Mouse (Mus musculus) thymus, adult 2 months (tissue): ENCODE data around the gene Fam189a1. TPM values are rescaled to one million over a fixed set of nuclear protein-coding genes. Genes with fewer than 3 reads are reported as not detected.

Source experiments
- DNase-seq: peaks from one replicate; pipeline ENCODE4 v3.0.0; 2021
- H3K27ac ChIP-seq: fragments of 200-500 bp; 2 replicates; pipeline ENCODE4 v1.5.1; 2012; ENCODE audit warnings: low read length, control low read depth; ENCODE audit not compliant: control insufficient read depth, insufficient read depth
- H3K27me3 ChIP-seq: fragments of 200-500 bp; 2 replicates; pipeline ENCODE4 v1.6.1; 2012; ENCODE audit warnings: mild to moderate bottlenecking, low read length, moderate library complexity, mixed read lengths; ENCODE audit not compliant: control insufficient read depth, insufficient read depth
- H3K36me3 ChIP-seq: fragments of 200-500 bp; 2 replicates; pipeline ENCODE4 v1.6.1; 2012; ENCODE audit warnings: mild to moderate bottlenecking, low read length, moderate library complexity; ENCODE audit not compliant: control insufficient read depth, insufficient read depth
- H3K4me1 ChIP-seq: fragments of 200-500 bp; replicated peaks from 2 replicates; pipeline ENCODE4 v1.6.1; 2012; ENCODE audit warnings: low read length; ENCODE audit not compliant: control insufficient read depth, insufficient read depth
- H3K4me3 ChIP-seq: fragments of 200-500 bp; 2 replicates; pipeline ENCODE4 v1.5.1; 2012; ENCODE audit warnings: mild to moderate bottlenecking, low read length, control low read depth, moderate library complexity; ENCODE audit not compliant: control insufficient read depth, insufficient read depth
- CTCF ChIP-seq: fragments of 200-500 bp; IDR thresholded peaks from 2 replicates; pipeline ENCODE4 v1.5.1; 2012; ENCODE audit warnings: mild to moderate bottlenecking, control low read depth, low read length, moderate library complexity, borderline replicate concordance; ENCODE audit not compliant: control insufficient read depth, poor library complexity, insufficient read depth; ENCODE audit errors: extremely low read depth
- POLR2A ChIP-seq: fragments of 200-500 bp; IDR thresholded peaks from 2 replicates; pipeline ENCODE4 v1.6.1; 2012; ENCODE audit warnings: mild to moderate bottlenecking, low read length, control low read depth, moderate library complexity; ENCODE audit not compliant: control insufficient read depth, poor library complexity, insufficient read depth; ENCODE audit errors: extremely low read depth
- WGBS: fragments of 180-500 bp; shearing (Covaris S2); methylation state at CpG from one replicate; pipeline ENCODE4 v1.1.7; 2018; 5-methylcytosine and 5-hydroxymethylcytosine counted together
- polyA plus RNA-seq: library from polyadenylated mRNA; depleted of rRNA; stranded (reverse); fragments of >200 nt; gene quantifications from 2 replicates; pipeline ENCODE4 v1.2.3, GENCODE M21; 2012; rRNA removed

Fam189a1 gene
- 1.6 and 1.9 TPM in 2 replicates for polyA plus RNA-seq

DNA sequence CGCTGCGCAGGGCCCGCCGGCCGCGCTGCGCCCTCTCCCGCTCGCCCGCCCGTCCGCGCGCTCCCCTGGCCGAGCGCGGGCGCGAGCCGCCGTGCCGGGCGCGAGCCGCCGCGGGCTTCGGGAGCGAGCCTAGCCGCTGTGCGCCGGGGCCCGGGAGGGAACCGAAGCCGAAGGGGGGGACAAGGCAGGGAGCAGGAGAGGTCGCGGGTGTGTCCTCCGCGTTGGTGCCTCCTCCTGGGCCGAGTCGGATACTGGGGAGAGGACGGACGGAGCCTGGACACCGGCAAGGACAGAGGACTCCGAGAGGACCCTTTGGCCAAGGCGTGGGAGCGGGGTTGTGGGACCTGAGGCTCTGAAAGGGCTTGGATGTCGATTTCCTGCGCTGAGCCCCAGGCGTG lies at the start of gene Fam189a1:
Fam189a1 (minus strand) TSS at position 57 of the 398 bp plus-strand sequence.
- H3K36me3 ChIP-seq: no peaks in the 10 kb centered on the region
- H3K27me3 ChIP-seq: peaks cover 5% of the 10 kb centered on the region; the same call in 1 of the 2 replicates
- H3K4me1 ChIP-seq: no peaks in the 10 kb centered on the region
- no peak within 1 kb of the TSS for H3K27ac ChIP-seq
- DNase-seq: no peak
- TF ChIP-seq POLR2A: no peak
- TF ChIP-seq CTCF: no peak
- no peak within 1 kb of the TSS for H3K4me3 ChIP-seq
- 13% methylated on average over 50 of the region's 50 CpGs for WGBS

DNA sequence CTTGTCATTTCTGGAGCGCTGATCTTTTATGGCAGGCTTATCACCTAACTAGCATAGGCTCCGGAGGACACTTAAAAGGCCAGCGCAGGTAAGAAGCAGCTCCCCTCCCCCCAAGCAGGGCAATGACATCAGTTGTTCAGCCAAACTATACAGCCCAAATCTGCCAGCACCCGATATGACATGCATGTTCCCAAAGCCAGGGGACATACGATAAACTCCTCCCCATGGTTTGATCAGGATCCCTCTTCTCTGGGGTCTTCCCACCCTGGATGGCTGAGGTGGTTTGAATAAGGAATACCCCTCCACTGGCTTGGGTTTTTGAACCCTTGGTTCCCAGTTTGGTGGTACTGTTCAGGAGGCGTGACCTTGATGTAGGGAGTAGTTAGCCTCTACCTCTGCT lies 49.7 kb upstream of the Fam189a1 start:
- Histone ChIP-seq H3K27me3 (no peaks in the 10 kb centered on the region), H3K27ac (no peak overlapping the region), H3K4me3 (no peak overlapping the region), H3K4me1 (no peaks in the 10 kb centered on the region), H3K36me3 (no peaks in the 10 kb centered on the region)
- WGBS: 95% methylated on average over 6 of the region's 6 CpGs
- DNase-seq: no peak
- no peak for TF ChIP-seq POLR2A

DNA sequence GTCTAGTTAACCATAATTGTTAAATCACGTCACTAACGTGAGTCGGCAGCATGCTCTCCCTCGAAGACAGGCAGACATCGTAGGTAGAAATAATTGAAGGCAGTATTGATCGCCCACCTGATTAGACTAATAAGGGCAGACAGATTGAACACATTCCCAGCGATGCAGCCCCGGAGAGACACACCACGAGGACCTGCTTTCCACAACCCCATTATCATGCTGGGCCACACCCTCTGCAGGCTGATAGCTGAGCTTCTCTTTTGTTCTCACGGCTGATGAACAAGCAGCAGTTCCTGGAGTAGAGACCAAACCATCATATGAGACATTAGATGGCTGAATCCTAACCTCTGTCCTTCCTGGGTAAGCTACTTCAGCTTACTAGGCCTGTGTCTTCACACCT lies 46.3 kb upstream of the Fam189a1 start:
- Histone ChIP-seq H3K36me3 (no peaks in the 10 kb centered on the region), H3K4me3 (no peak overlapping the region), H3K27me3 (no peaks in the 10 kb centered on the region), H3K27ac (no peak overlapping the region), H3K4me1 (no peaks in the 10 kb centered on the region)
- TF ChIP-seq POLR2A (no peak), CTCF (no peak)
- no peak for DNase-seq
- whole genome bisulfite sequencing: 91% methylated on average over 10 of the region's 10 CpGs

DNA sequence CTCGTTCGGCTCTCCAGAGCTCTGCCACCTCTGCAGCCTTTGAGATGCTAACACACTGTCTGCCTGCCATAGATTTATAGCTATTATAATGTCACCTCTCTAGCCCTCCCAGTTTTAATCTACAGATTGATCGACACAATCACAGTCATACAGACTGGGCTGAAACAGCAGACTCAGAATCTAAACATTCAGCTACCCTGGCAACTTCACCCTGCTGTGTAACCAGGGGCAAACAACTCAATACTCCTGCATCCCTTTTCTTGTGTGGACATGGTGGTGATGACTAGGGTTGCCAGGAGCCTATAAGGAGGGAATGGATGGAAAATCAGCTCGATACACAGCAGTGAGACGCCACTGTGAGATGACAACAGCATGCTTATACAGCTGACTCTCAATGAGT lies 24.3 kb upstream of the Fam189a1 start:
- no peaks in the 10 kb centered on the region for H3K4me1 ChIP-seq
- DNase-seq: no peak
- H3K27me3 ChIP-seq: no peaks in the 10 kb centered on the region
- TF ChIP-seq CTCF (no peak), POLR2A (no peak)
- H3K4me3 ChIP-seq: no peak overlapping the region
- H3K36me3 ChIP-seq: no peaks in the 10 kb centered on the region
- WGBS: 86% methylated on average over 5 of the region's 5 CpGs
- no peak overlapping the region for H3K27ac ChIP-seq

DNA sequence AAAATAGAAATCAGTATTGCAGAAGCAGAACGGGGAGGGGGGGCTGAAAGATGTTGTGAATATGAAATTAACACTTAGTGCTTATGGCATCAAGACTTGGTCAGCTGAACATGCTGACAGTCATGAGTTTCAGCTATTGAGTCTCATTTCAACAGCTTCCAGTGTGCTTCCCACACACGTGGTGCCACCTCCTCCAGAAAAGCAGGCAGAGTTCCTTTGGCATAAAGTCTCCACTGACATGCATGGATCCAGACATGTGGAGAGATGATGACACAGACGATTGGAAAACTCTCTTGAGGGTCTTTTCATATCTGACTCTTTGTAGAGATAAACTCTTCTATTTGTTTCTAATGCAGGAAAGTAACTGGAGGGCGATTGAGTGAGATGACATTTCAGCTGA lies 14.4 kb upstream of the Fam189a1 start:
- H3K4me1 ChIP-seq: no peaks in the 10 kb centered on the region
- H3K27ac ChIP-seq: no peak overlapping the region
- no peak overlapping the region for H3K4me3 ChIP-seq
- H3K27me3 ChIP-seq: no peaks in the 10 kb centered on the region
- no peaks in the 10 kb centered on the region for H3K36me3 ChIP-seq
- DNase-seq: no peak
- WGBS: 83% methylated on average over 4 of the region's 4 CpGs
- TF ChIP-seq CTCF (no peak), POLR2A (no peak)

DNA sequence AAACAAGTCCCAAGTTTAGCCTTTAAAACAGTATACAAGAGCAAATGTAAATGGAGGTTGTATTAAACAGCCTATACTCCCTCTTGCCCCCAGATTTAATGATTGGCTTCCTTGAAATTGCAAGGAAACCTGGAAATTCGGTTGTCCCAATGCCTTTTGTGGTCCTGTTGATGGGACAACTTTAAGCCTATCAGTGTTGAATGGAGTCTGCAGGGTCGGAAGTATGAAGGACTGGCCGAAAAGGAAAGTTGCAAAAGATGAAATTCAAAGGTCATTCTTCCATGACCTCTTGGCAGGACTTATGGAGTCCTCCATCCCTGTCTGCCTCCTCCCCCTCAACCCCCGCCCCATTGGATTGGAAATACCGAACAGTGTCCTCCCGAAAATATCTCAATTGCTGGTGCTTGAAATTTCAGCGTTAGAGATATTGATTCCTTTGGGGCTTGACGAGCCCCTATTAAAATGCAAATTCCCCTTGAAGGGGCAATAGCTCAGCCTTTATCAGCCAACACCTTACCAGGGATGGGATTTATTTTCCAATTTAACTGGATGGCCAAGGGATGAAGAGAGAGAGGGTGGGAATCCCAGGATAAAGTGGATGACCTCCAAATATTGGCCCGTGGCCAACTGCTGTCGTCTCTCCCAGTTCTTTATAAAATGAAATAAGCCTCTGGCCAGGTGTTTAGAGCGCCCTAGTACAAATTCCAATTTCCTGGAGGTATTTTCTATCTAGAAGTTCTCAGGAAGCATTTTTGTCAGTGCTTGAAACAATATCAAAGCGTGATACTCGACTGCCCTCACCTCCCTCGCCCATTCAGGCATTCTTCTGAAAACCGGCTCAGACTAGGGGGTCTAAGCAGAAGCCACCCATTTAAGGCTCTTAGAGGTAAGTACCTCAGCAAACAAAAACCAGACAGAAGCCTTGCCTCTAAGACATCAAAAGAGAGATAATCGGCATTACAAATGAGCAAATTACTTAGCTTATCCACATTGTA lies 958 bp upstream of the Fam189a1 start:
- Histone ChIP-seq H3K27ac (no peak overlapping the region), H3K27me3 (peaks cover 5% of the 10 kb centered on the region; the same call in 1 of the 2 replicates), H3K4me3 (no peak overlapping the region), H3K36me3 (no peaks in the 10 kb centered on the region), H3K4me1 (no peaks in the 10 kb centered on the region)
- no peak for DNase-seq
- no peak for TF ChIP-seq POLR2A
- TF ChIP-seq CTCF: no peak
- WGBS: 31% methylated on average over 16 of the region's 16 CpGs
